Mouse (Mus musculus) lung, postnatal 0 days (tissue): ENCODE results near the gene Gosr2. TPM values are rescaled to one million over a fixed set of nuclear protein-coding genes. Genes with fewer than 3 reads are reported as not detected.

Experiments used
- ATAC-seq: fragments of 200-750 bp; cut with Nextera tagmentation; 2 replicates; pipeline ENCODE4 v1.8.0; 2017; ENCODE audit warnings: moderate library complexity
- DNase-seq: peaks from one replicate; pipeline ENCODE4 v3.0.0-alpha.2; 2016; ENCODE audit warnings: low spot score
- H3K27ac ChIP-seq: fragments of 300-500 bp; sonication (generic); 2 replicates; pipeline ENCODE4 v1.5.1; 2014; ENCODE audit warnings: antibody characterized with exemption, mild to moderate bottlenecking, low read length, mixed read lengths
- H3K27me3 ChIP-seq: fragments of 300-500 bp; sonication (generic); replicated peaks from 2 replicates; pipeline ENCODE4 v1.6.1; 2014; ENCODE audit warnings: low read length, mixed read lengths; ENCODE audit not compliant: insufficient read depth
- H3K36me3 ChIP-seq: fragments of 300-500 bp; sonication (generic); 2 replicates; pipeline ENCODE4 v1.6.1; 2014; ENCODE audit warnings: low read length, mixed read lengths; ENCODE audit not compliant: insufficient read depth
- H3K4me1 ChIP-seq: fragments of 300-500 bp; sonication (generic); 2 replicates; pipeline ENCODE4 v1.6.1; 2014; ENCODE audit warnings: antibody characterized with exemption, low read depth, low read length, mixed read lengths; ENCODE audit not compliant: insufficient read depth
- H3K4me2 ChIP-seq: fragments of 300-500 bp; sonication (generic); replicated peaks from 2 replicates; pipeline ENCODE4 v1.6.1; 2014; ENCODE audit warnings: low read depth, mild to moderate bottlenecking, low read length, moderate library complexity, mixed read lengths
- H3K4me3 ChIP-seq: fragments of 300-500 bp; sonication (generic); 2 replicates; pipeline ENCODE4 v1.5.1; 2014; ENCODE audit warnings: low read depth, low read length
- H3K9ac ChIP-seq: fragments of 300-500 bp; sonication (generic); replicated peaks from 2 replicates; pipeline ENCODE4 v1.6.1; 2014; ENCODE audit warnings: low read depth, mild to moderate bottlenecking
- H3K9me3 ChIP-seq: fragments of 300-500 bp; sonication (generic); 2 replicates; pipeline ENCODE4 v1.6.1; 2016; ENCODE audit warnings: low read length, mixed read lengths
- CTCF ChIP-seq: IDR thresholded peaks from 2 replicates; pipeline ENCODE4 v1.5.1; 2016; ENCODE audit warnings: antibody characterized with exemption, mild to moderate bottlenecking
- EP300 ChIP-seq: IDR thresholded peaks from 2 replicates; pipeline ENCODE4 v1.6.1; 2016; ENCODE audit warnings: antibody characterized with exemption, mild to moderate bottlenecking, control low read depth
- WGBS: fragments of 180-500 bp; shearing (Covaris S2); extraction: QIAGEN DNeasy Blood & Tissue Kit; methylation state at CpG from one replicate; pipeline ENCODE4 v1.1.7; 2014; 5-methylcytosine and 5-hydroxymethylcytosine counted together
- polyA plus RNA-seq: library from polyadenylated mRNA; unstranded; fragments of >200 nt; fragmentation: Nextera tagmentation; extraction: Ambion mirVana; gene quantifications from 2 replicates; pipeline ENCODE4 v1.2.1, GENCODE M21; 2015

Gene Gosr2
- polyA plus RNA-seq, 1 experiment from 2014 or later: 87.6 TPM

DNA sequence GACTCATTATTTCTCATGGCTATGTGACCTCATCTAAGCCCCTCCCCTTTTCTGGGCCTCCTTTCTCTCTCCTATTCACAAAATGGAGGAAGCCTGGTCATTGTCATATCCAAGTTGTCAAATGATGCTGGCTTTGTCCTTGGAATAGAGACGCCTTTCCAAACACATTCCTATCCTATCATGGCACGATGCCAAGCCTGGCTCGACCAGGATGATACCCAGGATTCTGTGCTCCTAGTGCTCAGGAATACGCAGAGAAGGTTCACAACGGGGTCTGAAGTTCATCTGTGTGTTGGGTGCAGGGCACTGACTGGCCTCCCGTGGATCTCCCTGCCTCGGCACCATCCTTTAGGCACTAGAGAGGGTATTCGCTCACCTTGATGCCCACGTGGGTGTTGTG, 33.9 kb upstream of the Gosr2 start:
- no peak overlapping the region for H3K9ac ChIP-seq
- no peak overlapping the region for H3K4me2 ChIP-seq
- no peak for ATAC-seq
- no peaks in the 10 kb centered on the region for H3K4me1 ChIP-seq
- H3K27ac ChIP-seq: no peak overlapping the region
- DNase-seq: no peak
- TF ChIP-seq EP300 (no peak), CTCF (no peak)
- H3K27me3 ChIP-seq: no peaks in the 10 kb centered on the region
- H3K9me3 ChIP-seq: no peaks in the 10 kb centered on the region
- 69% methylated on average over 9 of the region's 9 CpGs for WGBS
- H3K36me3 ChIP-seq: no peaks in the 10 kb centered on the region
- H3K4me3 ChIP-seq: no peak overlapping the region

DNA sequence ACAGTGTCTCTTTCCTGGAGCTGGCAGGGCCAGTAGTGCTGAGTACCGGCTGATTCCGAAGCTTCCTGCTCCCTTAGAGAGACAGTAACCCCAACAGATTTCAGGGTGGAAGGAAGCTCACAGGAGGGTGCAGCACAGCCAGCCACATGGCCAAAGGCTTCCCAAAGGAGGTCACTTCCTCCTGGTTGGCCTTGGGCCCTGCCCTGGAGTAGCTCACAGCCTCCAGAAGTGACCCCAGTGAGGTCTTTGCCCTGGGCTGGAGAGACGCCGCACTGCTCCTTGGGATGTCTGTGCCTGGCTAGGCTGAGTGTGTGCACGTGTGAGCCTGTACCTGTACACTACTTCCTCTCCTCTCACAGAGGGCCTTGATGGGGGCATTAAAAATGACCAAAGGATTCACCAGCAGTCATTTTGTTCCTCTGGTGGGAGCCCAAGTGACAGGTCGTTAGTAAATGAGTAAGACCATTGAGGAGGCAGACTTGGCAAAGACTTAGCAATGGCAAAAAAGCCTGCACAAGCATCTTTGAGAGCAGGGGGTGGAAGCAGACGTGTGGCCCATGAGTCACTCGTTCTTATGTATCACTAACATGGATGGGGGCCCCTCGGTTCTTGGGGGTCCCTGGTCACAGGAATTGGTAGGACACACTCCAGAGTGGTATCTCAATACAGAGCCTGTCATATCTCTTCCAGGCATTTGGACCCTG, 31.7 kb upstream of the Gosr2 start:
- Histone ChIP-seq H3K9me3 (no peaks in the 10 kb centered on the region), H3K4me1 (no peaks in the 10 kb centered on the region), H3K36me3 (no peaks in the 10 kb centered on the region), H3K4me2 (no peak overlapping the region), H3K27me3 (no peaks in the 10 kb centered on the region), H3K9ac (no peak overlapping the region), H3K4me3 (no peak overlapping the region), H3K27ac (no peak overlapping the region)
- 55% methylated on average over 9 of the region's 9 CpGs for WGBS
- ATAC-seq (no peak), DNase-seq (no peak)
- TF ChIP-seq EP300 (no peak), CTCF (no peak)

DNA sequence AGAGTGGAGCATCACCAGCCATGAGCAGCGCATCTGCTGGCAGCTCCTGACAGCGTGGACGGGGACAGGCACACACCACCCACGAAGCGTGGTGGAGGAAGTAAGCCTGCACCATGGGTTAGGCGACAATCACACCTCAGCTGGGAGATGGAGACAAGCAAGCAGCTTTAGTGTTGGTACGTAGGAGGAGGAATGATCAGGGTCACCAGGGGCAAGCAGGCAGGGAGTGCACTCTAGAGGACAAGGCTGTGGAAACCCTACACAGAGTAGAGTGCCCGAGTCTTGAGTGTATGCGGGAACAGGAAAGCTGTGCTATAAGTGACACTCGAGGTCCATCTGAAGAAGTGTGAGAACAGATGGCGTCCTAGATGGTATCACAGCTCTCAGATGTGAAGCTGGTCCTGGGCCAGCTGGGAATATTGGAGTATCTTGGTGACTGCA, 26.7 kb upstream of the Gosr2 start:
- TF ChIP-seq CTCF (no peak), EP300 (no peak)
- Histone ChIP-seq H3K9me3 (no peaks in the 10 kb centered on the region), H3K27me3 (no peaks in the 10 kb centered on the region), H3K4me2 (no peak overlapping the region), H3K9ac (no peak overlapping the region), H3K27ac (no peak overlapping the region), H3K36me3 (no peaks in the 10 kb centered on the region), H3K4me1 (no peaks in the 10 kb centered on the region; the same call in 1 of the 2 replicates), H3K4me3 (no peak overlapping the region)
- 50% methylated on average over 11 of the region's 11 CpGs for WGBS
- DNase-seq (no peak), ATAC-seq (no peak)

DNA sequence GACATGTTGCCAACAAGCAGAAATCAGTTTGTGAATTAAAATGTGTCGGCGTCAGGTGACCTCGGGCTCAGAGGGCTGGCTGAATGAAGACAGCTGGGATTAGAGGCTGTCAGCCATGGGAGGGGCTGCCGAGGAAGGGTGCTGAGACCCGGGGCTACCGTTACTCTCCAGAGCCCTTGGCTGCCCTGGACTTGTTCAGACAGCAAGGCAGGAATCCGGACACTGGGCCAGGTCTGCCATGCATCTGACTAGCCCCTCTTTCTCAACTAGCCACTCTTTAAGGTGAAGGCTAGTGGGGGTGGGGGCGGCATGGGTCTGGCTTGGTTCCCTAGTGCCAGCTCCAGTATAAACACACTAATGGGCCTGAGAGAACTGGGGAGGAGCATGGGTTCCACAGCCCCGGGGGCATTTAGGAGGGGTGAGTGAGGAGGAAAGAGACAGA, 24.4 kb upstream of the Gosr2 start:
- 14% methylated on average over 9 of the region's 9 CpGs for WGBS
- Histone ChIP-seq H3K36me3 (no peaks in the 10 kb centered on the region), H3K9me3 (no peaks in the 10 kb centered on the region), H3K9ac (no peak overlapping the region), H3K4me1 (no peaks in the 10 kb centered on the region; the same call in 1 of the 2 replicates), H3K4me2 (peak overlapping the region; percentile 39), H3K27me3 (no peaks in the 10 kb centered on the region), H3K4me3 (no peak overlapping the region), H3K27ac (no peak overlapping the region)
- ATAC-seq (peak; percentile 40; the same call in 1 of the 2 replicates), DNase-seq (no peak)
- TF ChIP-seq EP300 (no peak), CTCF (no peak)

DNA sequence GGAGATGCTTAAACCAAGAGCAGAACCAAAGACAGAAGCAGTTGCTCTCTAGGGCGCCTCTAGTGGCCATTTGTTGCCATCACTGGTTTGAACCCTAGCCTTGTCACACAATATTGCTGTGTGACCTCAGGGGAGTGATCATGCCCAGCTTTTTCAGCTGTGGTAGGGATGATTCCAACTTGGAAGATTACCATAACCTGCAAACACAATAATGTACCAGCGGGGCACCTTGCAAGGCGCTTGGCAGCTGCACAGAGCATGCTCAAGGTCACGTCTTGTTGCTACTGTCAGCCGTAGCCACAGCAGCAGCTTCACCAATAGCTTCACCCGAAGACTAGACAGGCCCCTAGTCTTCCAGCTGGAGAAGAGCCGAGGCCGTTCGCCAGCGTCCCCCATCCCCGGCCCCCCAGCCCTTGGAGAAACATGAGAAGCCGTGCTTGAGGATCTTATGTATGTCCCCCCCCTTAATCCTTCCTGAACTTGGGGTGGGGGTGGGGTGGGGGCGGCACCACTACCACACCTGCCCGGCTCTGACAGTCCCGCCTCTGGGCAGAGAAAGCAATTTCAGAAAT, 23.9 kb upstream of the Gosr2 start:
- peak; percentile 68 for TF ChIP-seq CTCF
- no peak for TF ChIP-seq EP300
- ATAC-seq (peak; percentile 50), DNase-seq (peak; percentile 25)
- 13% methylated on average over 15 of the region's 15 CpGs for WGBS
- Histone ChIP-seq H3K4me1 (no peaks in the 10 kb centered on the region; the same call in 1 of the 2 replicates), H3K4me3 (no peak overlapping the region), H3K9ac (no peak overlapping the region), H3K36me3 (no peaks in the 10 kb centered on the region), H3K27ac (no peak overlapping the region), H3K27me3 (no peaks in the 10 kb centered on the region), H3K9me3 (no peaks in the 10 kb centered on the region), H3K4me2 (peak overlapping the region; percentile 39)

DNA sequence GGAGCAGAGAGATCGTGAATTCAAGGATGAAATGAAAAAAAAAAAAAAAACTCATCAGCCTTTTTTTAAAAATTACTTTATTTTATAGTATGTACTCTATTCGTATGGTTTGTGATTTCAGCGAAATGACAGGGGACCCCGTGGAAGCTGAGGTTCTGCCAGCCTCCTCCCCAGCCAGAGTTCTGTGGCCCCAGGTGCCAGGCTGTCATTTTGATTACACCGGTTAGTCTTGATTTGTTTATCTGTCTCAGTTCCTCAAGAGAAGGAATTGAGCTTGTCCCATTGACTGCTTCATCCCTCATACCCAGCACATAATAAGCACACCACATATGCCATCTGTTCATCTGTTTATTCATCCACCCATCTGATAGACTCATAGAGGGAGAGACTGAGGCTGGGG, 21.7 kb upstream of the Gosr2 start:
- Histone ChIP-seq H3K27ac (no peak overlapping the region), H3K4me2 (no peak overlapping the region), H3K36me3 (no peaks in the 10 kb centered on the region), H3K4me3 (no peak overlapping the region), H3K27me3 (no peaks in the 10 kb centered on the region), H3K4me1 (no peaks in the 10 kb centered on the region; the same call in 1 of the 2 replicates), H3K9me3 (no peaks in the 10 kb centered on the region), H3K9ac (no peak overlapping the region)
- WGBS: 76% methylated on average over 5 of the region's 5 CpGs
- DNase-seq (no peak), ATAC-seq (no peak)
- no peak for TF ChIP-seq EP300
- TF ChIP-seq CTCF: no peak
